Mouse (Mus musculus): Measurements from ENCODE around the gene Glra1.

GRCm38 (mm10) chr11:55518806-55519674 lies 89.0 kb downstream of the Glra1 start:
- peak; percentile 91; the same call in 1 of the 2 replicates for TF ChIP-seq CTCF (IDR thresholded peaks at IDR 0.05; ENCODE audit: extremely low read depth, insufficient read length, insufficient replicate concordance, low read depth, low read length)
- TF ChIP-seq POLR2A (IDR thresholded peaks at IDR 0.05; ENCODE audit: low read depth, low read length) = no peak
